Mouse (Mus musculus): ENCODE measurements around the gene Pdap1. TPM values are rescaled to one million over a fixed set of nuclear protein-coding genes. Genes with fewer than 3 reads are reported as not detected.

Gene Pdap1
- polyA plus RNA-seq (2012; ENCODE audit: low replicate concordance): 31.3 and 71.5 TPM in 2 replicates

DNA sequence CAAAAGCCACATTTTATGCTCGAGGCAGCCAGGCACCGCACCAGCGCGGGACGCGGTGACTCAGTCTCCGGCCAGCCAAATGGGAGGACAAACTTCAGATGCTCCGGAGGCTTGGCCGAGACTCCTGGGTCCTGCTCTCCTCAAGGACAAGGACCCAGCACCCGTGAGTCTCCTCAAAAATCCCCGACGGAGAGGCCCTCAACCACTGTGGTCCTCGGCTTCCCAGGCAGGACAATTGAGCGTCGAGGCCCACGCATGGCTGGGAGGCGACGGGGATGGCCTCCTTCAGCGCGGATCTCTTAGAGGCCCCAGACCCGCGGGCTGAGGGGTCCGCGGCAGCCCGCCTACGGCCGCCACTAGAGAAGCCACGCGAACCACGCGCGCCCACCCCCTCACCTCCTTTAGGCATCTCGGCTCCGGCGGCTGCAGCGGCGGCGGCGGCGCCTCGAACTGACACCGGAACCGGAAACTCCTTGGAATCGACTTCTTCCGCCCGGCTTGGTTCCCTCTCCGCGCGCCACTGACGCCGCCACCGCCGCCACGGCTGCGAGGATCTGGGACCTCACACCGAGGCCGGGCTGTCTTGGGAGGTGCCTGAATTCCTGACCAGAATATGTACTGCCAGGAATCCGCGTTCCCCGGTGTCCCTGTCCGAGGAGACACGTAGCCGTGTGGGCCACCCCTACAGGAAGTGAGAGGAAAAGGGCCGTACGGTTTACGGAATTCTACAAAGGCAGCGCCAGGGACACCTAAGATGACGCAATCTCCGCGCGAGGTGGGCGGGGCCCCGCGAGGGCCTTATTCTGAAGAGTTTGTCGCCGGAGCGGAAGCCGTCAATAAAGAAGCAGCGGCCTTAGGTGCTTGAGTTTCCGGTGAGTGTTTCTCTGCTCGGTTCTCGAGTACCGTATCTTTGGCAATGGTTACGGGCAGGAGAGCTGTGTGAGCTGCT lies at the start of gene Pdap1, which contains the start of gene Bud31:
Gene Pdap1, minus strand, starts transcription at position 668 of the 949 bp plus-strand sequence.
Gene Bud31, plus strand, starts transcription at position 792 of the 949 bp plus-strand sequence.

DNA sequence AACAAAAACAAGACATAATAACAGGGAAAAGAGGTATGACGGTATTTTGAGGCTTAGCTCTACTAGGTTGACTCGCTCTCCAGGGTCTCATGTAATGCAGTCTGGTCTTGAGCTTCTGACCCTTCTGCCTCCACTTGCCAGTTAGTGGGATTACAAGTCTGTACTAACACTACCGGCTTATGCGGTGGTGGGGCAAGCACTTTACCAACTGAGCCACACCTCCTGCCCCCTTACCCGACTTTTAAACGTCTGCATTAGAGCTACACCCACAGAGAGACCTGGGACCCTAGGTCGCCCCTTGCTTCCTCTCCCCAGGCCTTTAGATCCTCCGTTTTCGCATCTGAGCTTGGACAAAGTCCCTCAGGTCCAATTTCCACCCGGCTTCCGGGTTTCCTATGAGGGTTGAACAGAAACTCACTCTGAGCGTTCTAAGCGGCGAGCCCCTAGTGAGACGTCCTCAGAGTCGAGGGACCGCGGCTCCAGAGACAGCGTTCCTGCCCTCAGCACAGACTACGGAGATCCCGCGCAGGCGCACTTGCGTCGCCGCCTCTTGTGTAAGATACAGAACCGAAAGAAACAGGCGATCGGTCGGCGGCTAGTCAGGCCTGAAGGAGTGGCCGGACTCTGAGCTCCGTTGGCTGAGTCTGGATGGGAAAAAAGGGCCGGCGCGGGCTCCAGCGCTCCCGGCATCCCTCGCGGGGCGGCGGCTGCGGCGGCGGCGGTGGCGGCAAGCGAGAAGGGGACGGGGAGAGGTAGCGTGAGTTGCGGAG lies 26.7 kb upstream of the Pdap1 start, which contains the start of the genes Ptcd1 and Cpsf4:
Gene Ptcd1, minus strand, starts transcription at position 573 of the 770 bp plus-strand sequence.
Gene Cpsf4, plus strand, starts transcription at position 678 of the 770 bp plus-strand sequence.

DNA sequence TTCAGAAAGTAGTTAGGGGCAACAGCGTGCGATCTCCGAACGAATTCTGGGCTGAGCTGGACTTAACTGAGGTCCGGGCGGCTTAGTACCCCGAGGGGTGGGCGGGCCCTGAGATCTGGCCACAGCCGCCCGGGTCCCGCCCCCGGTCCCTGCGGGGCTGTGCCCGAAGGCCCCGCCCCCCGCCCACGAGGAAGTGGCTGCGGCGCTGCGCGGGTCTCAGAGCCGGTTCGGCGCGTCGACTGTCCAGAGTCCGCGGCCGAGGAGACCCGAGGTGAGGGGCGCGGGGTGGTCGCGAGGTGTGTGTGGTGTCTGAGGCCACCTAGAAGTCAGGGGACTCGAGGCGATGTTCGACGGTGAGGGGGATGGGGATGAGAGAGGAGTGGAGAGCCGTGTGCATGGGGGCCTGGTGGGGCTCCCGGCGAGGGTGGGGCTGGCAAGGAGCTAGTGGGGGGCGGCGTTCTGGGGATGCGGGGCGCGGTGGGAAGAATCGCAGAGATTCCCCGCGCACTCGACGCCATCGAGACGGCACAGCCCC lies 25.9 kb downstream of the Pdap1 start, which contains the start of gene Arpc1b:
Gene Arpc1b, plus strand, starts transcription at position 145 of the 535 bp plus-strand sequence.

DNA sequence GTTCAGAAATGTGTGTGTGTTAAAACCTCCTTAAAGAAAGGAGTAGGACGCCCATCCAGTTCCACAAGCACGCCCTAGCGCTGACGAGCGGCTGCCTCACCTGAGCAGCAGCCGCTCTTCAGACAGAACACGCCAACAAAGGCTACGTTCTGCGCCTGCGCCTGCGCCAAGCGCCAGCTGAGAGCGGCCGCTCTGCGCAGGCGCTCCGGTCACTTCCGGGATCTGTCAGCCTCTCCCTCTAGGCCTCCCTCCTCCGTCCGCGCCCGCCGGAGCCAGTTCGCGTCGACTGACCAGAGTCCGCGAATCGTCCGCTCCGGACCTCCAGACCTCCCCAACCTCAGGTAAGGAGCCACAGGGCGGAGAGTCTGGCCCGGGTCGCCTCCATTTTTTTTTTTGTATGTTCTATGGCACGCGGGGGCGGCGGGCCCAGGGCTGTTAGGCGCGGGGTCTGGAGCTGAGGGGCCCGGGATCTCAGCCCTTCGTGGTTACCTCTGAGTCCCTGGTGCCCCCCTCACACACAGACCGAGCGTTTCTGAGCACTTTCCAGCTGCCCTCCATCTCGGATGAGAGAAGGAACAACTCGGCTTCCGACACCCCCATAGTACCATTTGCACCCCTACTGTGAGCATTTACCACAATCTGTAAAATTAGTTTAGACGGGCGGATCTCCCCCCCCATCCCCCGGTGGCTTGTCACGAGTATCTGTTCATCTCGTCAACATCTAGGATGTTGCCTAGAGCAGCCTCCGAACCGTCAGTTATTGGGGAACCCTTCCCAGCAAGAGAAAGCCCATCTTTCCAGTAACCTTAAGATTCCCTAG lies 56.2 kb downstream of the Pdap1 start, which contains the start of the genes Arpc1a and Kpna7:
Gene Arpc1a, plus strand, starts transcription at position 199 of the 820 bp plus-strand sequence.
Gene Kpna7, minus strand, starts transcription at position 399 of the 820 bp plus-strand sequence.

Other genes starting within 250 kb of the Pdap1 start
- 19.1 and 21.6 TPM in 2 replicates for gene Smurf1, start 174.4 kb downstream of the Pdap1 start, polyA plus RNA-seq (2012; ENCODE audit: low replicate concordance)
- not detected in 2 replicates for gene Gm4871, start 107.5 kb downstream of the Pdap1 start, polyA plus RNA-seq (2012; ENCODE audit: low replicate concordance)
- not detected in 2 replicates for gene 1700018F24Rik, start 97.2 kb downstream of the Pdap1 start, polyA plus RNA-seq (2012; ENCODE audit: low replicate concordance)
- gene Arpc1a, start 56.4 kb downstream of the Pdap1 start, polyA plus RNA-seq (2012; ENCODE audit: low replicate concordance): 8.5 and 35.6 TPM in 2 replicates
- gene Kpna7, start 56.2 kb downstream of the Pdap1 start, polyA plus RNA-seq (2012; ENCODE audit: low replicate concordance): not detected in 2 replicates
- 1,579 and 2,966 TPM in 2 replicates for gene Arpc1b, start 26.0 kb downstream of the Pdap1 start, polyA plus RNA-seq (2012; ENCODE audit: low replicate concordance)
- 3.6 and 13.6 TPM in 2 replicates for gene Bud31, start 124 bp upstream of the Pdap1 start, polyA plus RNA-seq (2012; ENCODE audit: low replicate concordance)
- gene Ptcd1, start 26.9 kb upstream of the Pdap1 start, polyA plus RNA-seq (2012; ENCODE audit: low replicate concordance): 17.5 and 25.2 TPM in 2 replicates
- 68.9 and 92.8 TPM in 2 replicates for gene Cpsf4, start 27.0 kb upstream of the Pdap1 start, polyA plus RNA-seq (2012; ENCODE audit: low replicate concordance)
- gene Atp5j2, start 51.8 kb upstream of the Pdap1 start, polyA plus RNA-seq (2012; ENCODE audit: low replicate concordance): 10.0 and 60.4 TPM in 2 replicates
- 5.2 and 5.4 TPM in 2 replicates for gene Zkscan14, start 61.6 kb upstream of the Pdap1 start, polyA plus RNA-seq (2012; ENCODE audit: low replicate concordance)
- 1.2 and 2.8 TPM in 2 replicates for gene Zkscan5, start 64.3 kb upstream of the Pdap1 start, polyA plus RNA-seq (2012; ENCODE audit: low replicate concordance)
- 20.9 and 38.4 TPM in 2 replicates for gene Zfp655, start 91.5 kb upstream of the Pdap1 start, polyA plus RNA-seq (2012; ENCODE audit: low replicate concordance)
- 38.1 and 64.9 TPM in 2 replicates for gene Zscan25, start 140.3 kb upstream of the Pdap1 start, polyA plus RNA-seq (2012; ENCODE audit: low replicate concordance)
- gene Cyp3a57, start 205.0 kb upstream of the Pdap1 start, polyA plus RNA-seq (2012; ENCODE audit: low replicate concordance): not detected in 2 replicates